Mouse (Mus musculus) forebrain, embryonic 12.5 days (tissue): ENCODE measurements around the gene Mmp9. TPM values are rescaled to one million over a fixed set of nuclear protein-coding genes. Genes with fewer than 3 reads are reported as not detected.

Source experiments
- ATAC-seq: fragments of 200-750 bp; cut with Nextera tagmentation; 2 replicates; pipeline ENCODE4 v1.8.0; 2017; ENCODE audit warnings: moderate TSS enrichment; ENCODE audit not compliant: low FRiP score
- H3K27ac ChIP-seq: fragments of 300-500 bp; sonication (generic); 2 replicates; pipeline ENCODE4 v1.5.1; 2016; ENCODE audit warnings: mild to moderate bottlenecking
- H3K27me3 ChIP-seq: fragments of 300-500 bp; sonication (generic); 2 replicates; pipeline ENCODE4 v1.6.1; 2016; ENCODE audit warnings: mild to moderate bottlenecking
- H3K36me3 ChIP-seq: fragments of 300-500 bp; sonication (generic); replicated peaks from 2 replicates; pipeline ENCODE4 v1.6.1; 2016; ENCODE audit warnings: mild to moderate bottlenecking
- H3K4me1 ChIP-seq: fragments of 300-500 bp; sonication (generic); 2 replicates; pipeline ENCODE4 v1.6.1; 2016
- H3K4me2 ChIP-seq: fragments of 300-500 bp; sonication (generic); 2 replicates; pipeline ENCODE4 v1.6.1; 2016; ENCODE audit warnings: mild to moderate bottlenecking, moderate library complexity
- H3K4me3 ChIP-seq: fragments of 300-500 bp; sonication (generic); replicated peaks from 2 replicates; pipeline ENCODE4 v1.5.1; 2016; ENCODE audit warnings: mild to moderate bottlenecking
- H3K9ac ChIP-seq: fragments of 300-500 bp; sonication (generic); 2 replicates; pipeline ENCODE4 v1.6.1; 2016; ENCODE audit warnings: mild to moderate bottlenecking
- H3K9me3 ChIP-seq: fragments of 300-500 bp; sonication (generic); 2 replicates; pipeline ENCODE4 v1.6.1; 2016
- WGBS: fragments of 180-500 bp; shearing (Covaris S2); methylation state at CpG from one replicate; pipeline ENCODE4 v1.1.7; 2016; 5-methylcytosine and 5-hydroxymethylcytosine counted together
- polyA plus RNA-seq: library from polyadenylated mRNA; unstranded; fragments of >200 nt; fragmentation: Nextera tagmentation; extraction: Ambion mirVana; gene quantifications from 2 replicates; pipeline ENCODE4 v1.2.1, GENCODE M21; 2016

The Mmp9 gene
- polyA plus RNA-seq, 1 experiment from 2014 or later, result 3.6 TPM

DNA sequence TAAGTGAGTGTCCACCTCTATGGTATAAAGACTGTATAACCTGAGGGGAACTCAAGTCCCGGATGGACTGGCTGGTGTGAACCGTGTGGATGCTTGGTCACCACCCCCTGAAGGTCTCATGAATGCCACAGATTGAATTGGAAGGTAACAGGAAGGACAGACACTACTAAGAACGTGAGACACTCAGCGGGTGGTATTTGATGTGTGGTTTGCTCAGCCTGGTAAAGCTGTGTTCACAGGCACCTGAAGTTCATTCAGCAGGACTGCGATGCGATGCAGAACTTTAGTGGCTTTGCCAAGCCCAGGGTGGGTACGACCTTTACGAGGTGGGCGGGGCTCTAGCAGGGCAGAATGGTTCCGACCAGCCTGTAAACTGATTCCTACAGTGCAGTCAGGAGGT lies 23.2 kb upstream of the Mmp9 start:
- H3K27ac ChIP-seq, result no peak overlapping the region
- no peak overlapping the region for H3K4me2 ChIP-seq
- 72% methylated on average over 10 of the region's 10 CpGs for WGBS
- no peak overlapping the region for H3K4me3 ChIP-seq
- no peaks in the 10 kb centered on the region for H3K27me3 ChIP-seq
- H3K36me3 ChIP-seq, result peaks cover 8% of the 10 kb centered on the region
- H3K9me3 ChIP-seq, result no peaks in the 10 kb centered on the region
- peaks cover 7% of the 10 kb centered on the region for H3K4me1 ChIP-seq
- H3K9ac ChIP-seq, result no peak overlapping the region
- no peak for ATAC-seq

DNA sequence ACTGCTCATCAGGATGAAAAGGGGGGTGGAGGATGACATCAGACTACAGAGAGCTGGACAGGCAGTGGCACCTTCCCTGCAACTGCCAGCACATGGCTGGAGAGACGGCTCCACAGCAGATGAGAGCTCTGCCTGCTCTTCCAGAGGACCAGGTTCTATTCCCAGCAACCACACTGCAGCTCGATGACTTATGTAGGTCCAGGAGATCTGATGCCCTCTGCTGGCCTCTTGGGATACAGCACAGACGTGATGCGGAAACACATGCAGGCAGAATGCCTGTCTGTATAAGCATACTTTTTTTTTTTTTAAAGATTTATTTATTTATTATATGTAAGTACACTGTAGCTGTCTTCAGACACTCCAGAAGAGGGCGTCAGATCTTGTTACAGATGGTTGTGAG lies 22.3 kb upstream of the Mmp9 start:
- Histone ChIP-seq H3K4me3 (no peak overlapping the region), H3K9me3 (no peaks in the 10 kb centered on the region), H3K4me2 (no peak overlapping the region), H3K4me1 (peaks cover 9% of the 10 kb centered on the region), H3K27me3 (no peaks in the 10 kb centered on the region), H3K27ac (no peak overlapping the region), H3K9ac (no peak overlapping the region), H3K36me3 (peaks cover 8% of the 10 kb centered on the region)
- ATAC-seq, result 0 out of 2 replicates have a peak, but pooled peaks have one; percentile 6
- WGBS, result 56% methylated on average over 5 of the region's 5 CpGs

- no peaks in the 10 kb centered on the region for H3K9me3 ChIP-seq
- no peak overlapping the region for H3K4me2 ChIP-seq
- H3K4me3 ChIP-seq, result no peak overlapping the region
- peak; percentile 52; the same call in 1 of the 2 replicates for ATAC-seq
- peaks cover 17% of the 10 kb centered on the region for H3K4me1 ChIP-seq
- no peak overlapping the region for H3K9ac ChIP-seq
- peaks cover 8% of the 10 kb centered on the region for H3K36me3 ChIP-seq
- no peak overlapping the region for H3K27ac ChIP-seq
- H3K27me3 ChIP-seq, result no peaks in the 10 kb centered on the region
- 63% methylated on average over 7 of the region's 7 CpGs for WGBS
Observed at GRCm38 (mm10) chr2:164921984-164922383, 18.6 kb upstream of the Mmp9 start.

GRCm38 (mm10) chr2:164923291-164923690 lies 17.3 kb upstream of the Mmp9 start:
- no peaks in the 10 kb centered on the region for H3K27me3 ChIP-seq
- 63% methylated on average over 4 of the region's 4 CpGs for WGBS
- ATAC-seq, result no peak
- H3K4me2 ChIP-seq, result no peak overlapping the region
- H3K9me3 ChIP-seq, result no peaks in the 10 kb centered on the region
- H3K4me3 ChIP-seq, result no peak overlapping the region
- H3K4me1 ChIP-seq, result peaks cover 17% of the 10 kb centered on the region
- no peak overlapping the region for H3K9ac ChIP-seq
- H3K27ac ChIP-seq, result no peak overlapping the region
- H3K36me3 ChIP-seq, result peaks cover 8% of the 10 kb centered on the region

DNA sequence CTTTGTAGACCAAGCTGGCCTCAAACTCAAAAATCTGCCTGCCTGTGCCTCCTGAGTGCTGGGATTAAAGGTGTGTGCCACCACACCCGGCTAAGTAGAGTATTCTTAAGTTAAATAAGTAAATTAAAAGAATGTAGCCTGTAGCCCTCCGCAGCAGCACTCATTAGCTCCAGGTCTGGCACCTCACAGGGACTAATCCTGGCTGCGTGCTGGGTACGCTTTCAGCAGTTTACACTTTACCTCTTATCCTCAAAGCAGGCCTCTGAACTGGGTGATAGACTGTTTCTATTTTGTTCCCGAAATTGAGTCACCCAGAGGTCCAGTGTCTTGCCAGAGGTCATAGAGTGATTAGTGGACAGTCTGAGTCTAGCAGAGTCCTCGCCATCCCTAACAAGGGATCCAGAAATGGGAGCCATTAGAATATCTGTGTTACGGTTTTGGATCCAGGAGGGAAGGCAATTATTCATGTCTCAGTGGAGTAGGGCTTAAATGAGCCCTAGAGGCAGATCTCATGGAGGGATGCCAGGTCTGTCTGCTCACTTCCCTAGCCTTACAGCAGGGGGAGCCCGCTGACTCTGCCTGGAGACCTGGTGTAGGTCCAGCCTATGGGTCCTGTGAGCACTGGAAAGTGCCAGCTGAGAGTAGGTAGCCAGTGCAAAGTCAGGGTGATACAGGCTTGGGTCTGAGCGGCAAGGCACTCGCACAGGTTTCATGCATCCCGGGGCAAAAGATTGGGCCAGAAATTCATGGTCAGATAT lies 16.3 kb upstream of the Mmp9 start:
- H3K4me2 ChIP-seq, result no peak overlapping the region
- peak; percentile 83 for ATAC-seq
- no peak overlapping the region for H3K27ac ChIP-seq
- H3K4me3 ChIP-seq, result no peak overlapping the region
- 34% methylated on average over 11 of the region's 11 CpGs for whole genome bisulfite sequencing
- no peaks in the 10 kb centered on the region for H3K27me3 ChIP-seq
- H3K9ac ChIP-seq, result no peak overlapping the region
- peaks cover 17% of the 10 kb centered on the region for H3K4me1 ChIP-seq
- H3K9me3 ChIP-seq, result no peaks in the 10 kb centered on the region
- H3K36me3 ChIP-seq, result peaks cover 5% of the 10 kb centered on the region; the same call in 1 of the 2 replicates

DNA sequence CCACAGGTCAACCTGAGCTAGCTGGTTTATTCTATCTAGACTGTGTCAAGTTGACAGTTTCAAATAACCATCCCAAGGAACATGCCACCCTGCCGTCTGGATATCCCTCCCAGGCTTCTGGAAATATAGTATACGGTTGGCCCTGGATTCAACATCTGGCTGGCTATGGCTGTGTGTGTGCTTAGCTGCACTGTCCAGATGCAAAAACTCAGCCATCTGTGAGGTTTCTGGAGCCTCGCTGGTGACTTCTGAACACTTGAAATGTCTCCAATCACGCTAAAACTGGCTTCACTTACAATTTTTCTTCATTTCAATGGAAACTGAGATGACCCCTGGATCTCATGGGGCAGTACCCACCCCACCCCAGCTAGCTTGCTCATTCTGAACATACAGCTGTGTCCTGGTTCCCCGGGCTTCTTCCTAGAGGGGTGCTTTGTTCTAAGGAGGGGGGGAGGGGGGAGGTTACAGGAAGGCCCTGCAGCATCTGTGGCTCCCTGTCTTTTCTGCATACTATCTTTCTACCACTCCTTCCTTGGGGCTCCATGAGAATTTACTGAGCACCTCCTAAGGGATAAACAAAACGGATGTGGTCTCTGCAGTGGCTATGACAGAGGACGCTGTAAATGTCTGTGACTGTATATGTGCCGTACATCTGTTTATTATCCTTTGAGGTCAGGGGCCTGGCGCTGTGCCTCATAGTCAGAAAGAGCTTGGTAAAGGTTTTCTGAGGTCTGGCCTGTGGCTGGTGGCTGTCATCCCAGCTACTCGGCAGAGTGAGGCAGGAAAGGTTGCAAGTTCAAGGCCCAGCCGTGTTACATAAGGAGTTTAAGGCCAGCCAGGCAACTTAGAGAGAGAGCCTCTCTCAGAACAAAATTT lies 9.6 kb upstream of the Mmp9 start:
- no peak for ATAC-seq
- H3K27ac ChIP-seq, result no peak overlapping the region
- H3K36me3 ChIP-seq, result no peaks in the 10 kb centered on the region
- H3K9me3 ChIP-seq, result no peaks in the 10 kb centered on the region
- no peak overlapping the region for H3K9ac ChIP-seq
- H3K4me2 ChIP-seq, result no peak overlapping the region
- peaks cover 8% of the 10 kb centered on the region for H3K4me1 ChIP-seq
- H3K4me3 ChIP-seq, result no peak overlapping the region
- WGBS, result 69% methylated on average over 11 of the region's 11 CpGs
- H3K27me3 ChIP-seq, result peaks cover 24% of the 10 kb centered on the region

DNA sequence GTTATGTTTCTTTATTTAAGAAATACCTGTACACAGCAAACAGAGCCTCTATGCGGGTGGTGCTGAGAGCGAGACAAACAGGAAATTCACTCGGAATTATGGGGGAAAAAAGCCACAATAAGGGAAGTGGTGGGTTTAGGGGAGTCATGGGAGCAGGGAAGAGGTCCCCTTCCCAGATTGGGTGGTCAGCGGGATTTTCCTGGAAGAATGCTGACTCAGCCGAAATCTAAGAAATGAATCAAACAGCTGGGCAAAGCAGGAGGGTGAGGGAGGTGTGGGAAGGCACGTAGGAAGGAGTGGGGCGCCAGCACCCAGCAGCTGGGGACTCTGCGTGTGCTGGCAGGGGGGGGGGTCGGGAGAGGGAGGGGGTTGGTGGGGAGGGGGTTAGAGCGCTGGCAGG lies 7.0 kb upstream of the Mmp9 start:
- peaks cover 14% of the 10 kb centered on the region for H3K4me1 ChIP-seq
- WGBS, result 56% methylated on average over 10 of the region's 10 CpGs

DNA sequence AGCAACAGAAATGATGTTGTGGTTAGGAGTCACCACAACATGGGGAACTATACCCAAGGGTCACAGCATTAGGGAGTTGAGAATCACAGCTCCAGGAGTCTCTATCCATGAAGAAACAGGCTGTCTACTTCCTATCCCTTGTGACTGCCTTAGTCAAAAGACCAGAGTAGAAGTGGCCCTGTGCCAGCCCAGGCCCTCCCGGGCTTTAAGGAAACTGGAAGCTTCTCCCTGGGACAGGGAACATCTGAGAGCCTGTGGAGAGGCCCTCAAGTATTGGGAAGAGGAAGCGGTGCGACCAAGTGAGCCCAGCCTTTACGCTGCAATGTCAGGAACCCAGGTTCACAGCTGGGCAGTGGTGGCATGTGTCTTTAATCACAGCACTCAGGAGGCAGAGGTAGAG lies 4.6 kb upstream of the Mmp9 start:
- H3K9me3 ChIP-seq, result no peaks in the 10 kb centered on the region
- H3K36me3 ChIP-seq, result no peaks in the 10 kb centered on the region
- H3K27ac ChIP-seq, result no peak overlapping the region
- H3K27me3 ChIP-seq, result peaks cover 67% of the 10 kb centered on the region
- WGBS, result 80% methylated on average over 4 of the region's 4 CpGs
- no peak overlapping the region for H3K9ac ChIP-seq
- peaks cover 24% of the 10 kb centered on the region for H3K4me1 ChIP-seq
- no peak overlapping the region for H3K4me2 ChIP-seq
- H3K4me3 ChIP-seq, result no peak overlapping the region
- no peak for ATAC-seq

More for the DNA sequence above, 7.0 kb upstream of the Mmp9 start:
- no peak overlapping the region for H3K27ac ChIP-seq
- no peak overlapping the region for H3K4me3 ChIP-seq
- no peak overlapping the region for H3K4me2 ChIP-seq
- no peak overlapping the region for H3K9ac ChIP-seq
- H3K36me3 ChIP-seq, result no peaks in the 10 kb centered on the region
- ATAC-seq, result no peak
- no peaks in the 10 kb centered on the region for H3K9me3 ChIP-seq
- H3K27me3 ChIP-seq, result peaks cover 47% of the 10 kb centered on the region

GRCm38 (mm10) chr2:164938146-164939091 lies 2.2 kb upstream of the Mmp9 start:
- Histone ChIP-seq H3K9ac (peak overlapping the region; percentile 36), H3K4me1 (peaks cover 20% of the 10 kb centered on the region), H3K27me3 (peaks cover 79% of the 10 kb centered on the region), H3K4me2 (peak overlapping the region; percentile 63), H3K4me3 (peak overlapping the region; percentile 38), H3K36me3 (no peaks in the 10 kb centered on the region), H3K27ac (peak overlapping the region; percentile 70), H3K9me3 (no peaks in the 10 kb centered on the region)
- peak; percentile 88 for ATAC-seq
- 2% methylated on average over 39 of the region's 39 CpGs for WGBS

DNA sequence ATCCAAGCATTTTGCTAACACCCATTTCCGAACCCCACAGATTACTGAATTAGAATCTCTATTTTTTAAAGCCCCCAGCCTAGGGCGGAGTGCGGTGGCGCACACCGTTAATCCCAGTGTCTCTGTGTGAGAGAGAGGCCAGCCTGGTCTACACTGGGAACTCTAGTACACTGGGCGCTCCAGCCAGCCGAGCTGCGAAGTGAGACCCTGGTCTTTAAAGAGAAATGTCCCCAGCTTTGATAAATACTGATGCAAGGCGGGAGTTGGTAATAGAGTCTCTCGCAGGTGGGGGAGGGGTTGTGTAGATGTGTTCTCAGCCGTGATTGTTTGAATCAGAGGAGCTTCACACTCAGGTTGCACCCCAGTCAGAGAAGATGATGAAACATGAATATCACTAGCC lies 1.5 kb upstream of the Mmp9 start:
- H3K27ac ChIP-seq, result peak overlapping the region; percentile 70
- peak overlapping the region; percentile 38 for H3K4me3 ChIP-seq
- peak overlapping the region; percentile 36 for H3K9ac ChIP-seq
- H3K9me3 ChIP-seq, result no peaks in the 10 kb centered on the region
- H3K4me1 ChIP-seq, result peaks cover 20% of the 10 kb centered on the region
- 1% methylated on average over 11 of the region's 11 CpGs for WGBS
- ATAC-seq, result peak; percentile 49; the same call in 1 of the 2 replicates
- peaks cover 82% of the 10 kb centered on the region for H3K27me3 ChIP-seq
- peak overlapping the region; percentile 63 for H3K4me2 ChIP-seq
- H3K36me3 ChIP-seq, result no peaks in the 10 kb centered on the region

GRCm38 (mm10) chr2:164942692-164943290 lies 2.2 kb downstream of the Mmp9 start:
- no peaks in the 10 kb centered on the region for H3K36me3 ChIP-seq
- H3K4me1 ChIP-seq, result peaks cover 20% of the 10 kb centered on the region
- no peak overlapping the region for H3K4me2 ChIP-seq
- H3K9ac ChIP-seq, result no peak overlapping the region
- H3K27me3 ChIP-seq, result peaks cover 78% of the 10 kb centered on the region
- no peaks in the 10 kb centered on the region for H3K9me3 ChIP-seq
- 11% methylated on average over 5 of the region's 5 CpGs for WGBS
- no peak overlapping the region for H3K4me3 ChIP-seq
- no peak for ATAC-seq
- no peak overlapping the region for H3K27ac ChIP-seq
